29 mouse cellular contexts compared by ENCODE assay signal in genomic region chr4:134132519-134133095, GRCm38 (mm10). TPM values are rescaled to one million over a fixed set of nuclear protein-coding genes. Genes with fewer than 3 reads are reported as not detected.
DNase-seq lines count a peak whose midpoint lies in the region; ATAC-seq lines count a peak whose summit lies in the region.
"Had no signal": no experiment of that assay in that cellular context is flagged by ENCODE, and none has a peak within 500 bp of the region (broad histone marks: within the 10 kb centered on the region; RNA-seq: fewer than 3 reads in every experiment).

No protein-coding gene starts in this region.

- H3K4me3 ChIP-seq in stomach, embryonic 16.5 days (replicated peaks; ENCODE audit: low read length), result no peak overlapping the region
- no peak overlapping the region for H3K4me3 ChIP-seq in forebrain, embryonic 15.5 days
- H3K4me3 ChIP-seq: forebrain, embryonic 12.5 days; heart, adult 2 months; heart, embryonic 12.5 days; liver, embryonic 12.5 days; megakaryocyte, embryonic 14.5 days; stomach, embryonic 15.5 days had no signal

- no peaks in the 10 kb centered on the region for H3K27me3 ChIP-seq in stomach, embryonic 16.5 days (ENCODE audit: control insufficient read depth, insufficient read depth, low read length)
- no peaks in the 10 kb centered on the region for H3K27me3 ChIP-seq in forebrain, embryonic 15.5 days
- H3K27me3 ChIP-seq: forebrain, embryonic 12.5 days; heart, embryonic 12.5 days; liver, embryonic 12.5 days; megakaryocyte, embryonic 14.5 days; stomach, embryonic 15.5 days had no signal

- peaks cover 17% of the 10 kb centered on the region for H3K4me1 ChIP-seq in stomach, embryonic 16.5 days (ENCODE audit: control insufficient read depth, insufficient read depth, low read length)
- H3K4me1 ChIP-seq in forebrain, embryonic 15.5 days, result peaks cover 10% of the 10 kb centered on the region

- ATAC-seq in stomach, embryonic 16.5 days (ENCODE audit: insufficient read depth, low FRiP score), result no peak
- ATAC-seq in forebrain, embryonic 15.5 days (replicated peaks), result no peak
- no peak for ATAC-seq in megakaryocyte, adult 5-6 weeks (ENCODE audit: poor library complexity, severe bottlenecking)
- ATAC-seq: hindbrain, postnatal 0 days; intestine, embryonic 16.5 days; liver, embryonic 12.5 days; liver, postnatal 0 days had no signal

- no peaks in the 10 kb centered on the region for H3K36me3 ChIP-seq in stomach, embryonic 16.5 days (ENCODE audit: control insufficient read depth, insufficient read depth, low read length)
- no peaks in the 10 kb centered on the region for H3K36me3 ChIP-seq in forebrain, embryonic 15.5 days
- H3K36me3 ChIP-seq: stomach, embryonic 15.5 days had no signal

- H3K27ac ChIP-seq in stomach, embryonic 16.5 days (ENCODE audit: low read length), result 0 out of 2 replicates have a peak overlapping the region, but pooled peaks have one; percentile 26
- H3K27ac ChIP-seq in forebrain, embryonic 15.5 days (replicated peaks), result no peak overlapping the region
- H3K27ac ChIP-seq: forebrain, embryonic 12.5 days; heart, adult 2 months; hindbrain, postnatal 0 days; liver, embryonic 12.5 days; stomach, embryonic 15.5 days had no signal

- H3K9ac ChIP-seq in stomach, embryonic 16.5 days (ENCODE audit: low read length), result no peak overlapping the region
- no peak overlapping the region for H3K9ac ChIP-seq in forebrain, embryonic 15.5 days (replicated peaks)
- H3K9ac ChIP-seq: forebrain, embryonic 12.5 days; heart, embryonic 12.5 days; liver, embryonic 12.5 days; liver, postnatal 0 days; stomach, embryonic 15.5 days had no signal

- 59% methylated on average over 8 of the region's 8 CpGs for WGBS in stomach, embryonic 16.5 days
- 89% methylated on average over 8 of the region's 8 CpGs for WGBS in forebrain, embryonic 15.5 days

- intact Hi-C loops in heart, postnatal 10 days (cut with DNase I), result no loop called here

- no peaks in the 10 kb centered on the region for H3K9me3 ChIP-seq in stomach, embryonic 16.5 days (replicated peaks; ENCODE audit: control insufficient read depth, low read length)
- H3K9me3 ChIP-seq in forebrain, embryonic 15.5 days, result no peaks in the 10 kb centered on the region
- H3K9me3 ChIP-seq: forebrain, embryonic 12.5 days; heart, embryonic 12.5 days; liver, embryonic 12.5 days; megakaryocyte, embryonic 14.5 days; stomach, embryonic 15.5 days had no signal

- no peak overlapping the region for H3K4me2 ChIP-seq in stomach, embryonic 16.5 days (ENCODE audit: low read depth, low read length)
- H3K4me2 ChIP-seq in forebrain, embryonic 15.5 days (replicated peaks), result no peak overlapping the region
- H3K4me2 ChIP-seq: forebrain, embryonic 12.5 days; heart, embryonic 12.5 days; liver, embryonic 12.5 days; stomach, embryonic 15.5 days had no signal

- DNase-seq in heart, adult 11 months, result peak; percentile 85
- DNase-seq in heart, postnatal 10 days, result no peak
- DNase-seq in MN1 (ENCODE audit: low spot score) (peak; percentile 76), adipocyte (ENCODE audit: low spot score) (peak; percentile 12)
- DNase-seq: adrenal gland, adult 2 months; B cell, adult 2 months; cerebellum, adult 11 months; cerebellum, postnatal 10 days; gastrocnemius, postnatal 10 days; heart, adult 2 months; kidney, adult 9 months; layer of hippocampus, postnatal 36 days; left cerebral cortex, postnatal 4 days; liver, postnatal 0 days; lung, postnatal 36 days; midbrain, embryonic 14.5 days; right cerebral cortex, postnatal 25 days; thymus, adult 18-20 months; thymus, postnatal 36 days had no signal

RNA-seq across cellular contexts. Expression of gene Sh3bgrl3, which starts 4.0 kb away (rescaled TPM):
- 10 to 100 TPM; 69.9 to 74.6 TPM for total RNA-seq in heart, postnatal 10 days (2021)
- polyA plus RNA-seq in stomach, embryonic 16.5 days (2015; fragmentation: Nextera tagmentation; extraction: Ambion mirVana), result 397 and 438 TPM in 2 replicates
- 326 and 335 TPM in 2 replicates for polyA plus RNA-seq in forebrain, embryonic 15.5 days (2015; fragmentation: Nextera tagmentation; extraction: Ambion mirVana)
- 1,305 and 1,385 TPM in 2 replicates for total RNA-seq in megakaryocyte, adult 5-6 weeks (2015)
- total RNA-seq in megakaryocyte, adult 5-6 weeks (2017), result 523 and 622 TPM in 2 replicates

RNA-seq across cellular contexts. Expression of gene Ubxn11, which starts 30.2 kb away (rescaled TPM):
- 1 to 10 TPM; 2.0 to 2.3 TPM for total RNA-seq in heart, postnatal 10 days (2021)
- polyA plus RNA-seq in stomach, embryonic 16.5 days (2015; fragmentation: Nextera tagmentation; extraction: Ambion mirVana), result 6.4 and 7.0 TPM in 2 replicates
- 12.8 and 15.7 TPM in 2 replicates for polyA plus RNA-seq in forebrain, embryonic 15.5 days (2015; fragmentation: Nextera tagmentation; extraction: Ambion mirVana)
- 0.89 and 1.8 TPM in 2 replicates for total RNA-seq in megakaryocyte, adult 5-6 weeks (2015)
- 1.7 and 2.9 TPM in 2 replicates for total RNA-seq in megakaryocyte, adult 5-6 weeks (2017)

RNA-seq across cellular contexts. Expression of gene Cd52, which starts 37.7 kb away (rescaled TPM):
- 1 to 10 TPM; 3.4 to 6.5 TPM for total RNA-seq in heart, postnatal 10 days (2021)
- 25.8 and 44.2 TPM in 2 replicates for polyA plus RNA-seq in stomach, embryonic 16.5 days (2015; fragmentation: Nextera tagmentation; extraction: Ambion mirVana)
- 1.5 and 1.9 TPM in 2 replicates for polyA plus RNA-seq in forebrain, embryonic 15.5 days (2015; fragmentation: Nextera tagmentation; extraction: Ambion mirVana)
- 2,426 and 2,524 TPM in 2 replicates for total RNA-seq in megakaryocyte, adult 5-6 weeks (2015)
- 3,236 and 3,524 TPM in 2 replicates for total RNA-seq in megakaryocyte, adult 5-6 weeks (2017)
- total RNA-seq: hindbrain, postnatal 0 days had no signal

RNA-seq across cellular contexts. Expression of gene Cep85, which starts 54.3 kb away (rescaled TPM):
- 10 to 100 TPM; 29.9 to 32.0 TPM for total RNA-seq in heart, postnatal 10 days (2021)
- 110 and 113 TPM in 2 replicates for polyA plus RNA-seq in stomach, embryonic 16.5 days (2015; fragmentation: Nextera tagmentation; extraction: Ambion mirVana)
- 19.9 and 20.5 TPM in 2 replicates for polyA plus RNA-seq in forebrain, embryonic 15.5 days (2015; fragmentation: Nextera tagmentation; extraction: Ambion mirVana)
- 11.4 and 20.6 TPM in 2 replicates for total RNA-seq in megakaryocyte, adult 5-6 weeks (2015)
- total RNA-seq in megakaryocyte, adult 5-6 weeks (2017), result 17.7 TPM in 2 replicates

Comparison
In these comparisons a context has a peak if more than half of its experiments do, and no peak if none do; other contexts are left out.
1. DNase-seq: peak in heart, adult 11 months (single experiment), MN1 (single experiment) and adipocyte (single experiment); none in heart, postnatal 10 days (0 of 2).
2. RNA of gene Sh3bgrl3, which starts 4.0 kb away (total RNA-seq): 523 to 1,385 TPM in megakaryocyte, adult 5-6 weeks; 69.9 to 74.6 TPM in heart, postnatal 10 days; every median in the first group is over 4 times any median in the second.
3. RNA of gene Cd52, which starts 37.7 kb away (total RNA-seq): 2,426 to 3,524 TPM in megakaryocyte, adult 5-6 weeks; 3.4 to 6.5 TPM in heart, postnatal 10 days; every median in the first group is over 100 times any median in the second.